Mouse (Mus musculus): ENCODE measurements around the gene Ggct.

- TF ChIP-seq CTCF (IDR thresholded peaks at IDR 0.05; ENCODE audit: control insufficient read depth, insufficient read depth, insufficient read length): no peak
- TF ChIP-seq MAX (IDR thresholded peaks at IDR 0.05): no peak
- TF ChIP-seq USF1 (IDR thresholded peaks at IDR 0.05; ENCODE audit: low read depth): no peak
- TF ChIP-seq CEBPB (IDR thresholded peaks at IDR 0.05; ENCODE audit: low read depth): no peak
- TF ChIP-seq MYOD1 (IDR thresholded peaks at IDR 0.05; ENCODE audit: control insufficient read depth, insufficient read length, low read depth): no peak
- TF ChIP-seq MYOG (IDR thresholded peaks at IDR 0.05; ENCODE audit: control insufficient read depth, extremely low read depth, insufficient read length): no peak
- TF ChIP-seq FOSL1 (IDR thresholded peaks at IDR 0.05; ENCODE audit: insufficient read depth, low read length, poor library complexity, severe bottlenecking): no peak
Observed at GRCm38 (mm10) chr6:54941149-54941548, 51.6 kb downstream of the Ggct start.
